Mouse (Mus musculus): ENCODE data around the gene Ythdc1.

DNA sequence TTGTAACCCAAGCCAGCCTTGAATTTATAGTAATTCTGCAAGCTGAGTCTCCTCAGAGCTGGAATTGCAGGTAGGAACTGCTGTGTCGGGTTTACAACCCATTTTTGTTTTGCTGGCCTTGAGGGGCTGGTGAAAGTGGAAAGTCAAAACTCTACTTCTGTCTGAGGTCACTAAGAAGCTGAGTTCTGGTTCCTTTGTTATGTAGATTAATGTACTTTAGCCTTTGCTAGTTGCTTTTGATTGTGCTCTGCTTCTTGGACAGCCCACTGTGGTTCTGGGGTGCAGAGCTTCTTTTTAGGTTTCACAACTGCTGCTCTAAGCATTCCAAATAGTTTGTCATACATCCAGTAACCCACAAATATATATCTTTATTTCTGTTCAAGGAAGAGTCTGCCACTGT is 17.2 kb upstream of the Ythdc1 start:
- no peak for TF ChIP-seq TAL1 (conservative IDR thresholded peaks at IDR 0.05; ENCODE audit: low read depth, low read length)
- no peak for TF ChIP-seq POLR2AphosphoS5 (IDR thresholded peaks at IDR 0.05; ENCODE audit: insufficient replicate concordance, low read depth, low read length)
- no peak for TF ChIP-seq CTCF (IDR thresholded peaks at IDR 0.05; ENCODE audit: low read depth, low read length)
- no peak for TF ChIP-seq GATA1 (IDR thresholded peaks at IDR 0.05; ENCODE audit: borderline replicate concordance, low read length)
